Mouse (Mus musculus): ENCODE measurements around the gene Hnrnpd.

The Hnrnpd gene

GRCm38 (mm10) chr5:99959236-99959936 is 19.4 kb downstream of the Hnrnpd start:
- no peak for DNase-seq (ENCODE audit: low spot score)

- DNase-seq (ENCODE audit: low spot score), result no peak
Observed at GRCm38 (mm10) chr5:99958666-99959065, 20.1 kb downstream of the Hnrnpd start.

GRCm38 (mm10) chr5:99953883-99954282 is 24.9 kb downstream of the Hnrnpd start:
- no peak for DNase-seq (ENCODE audit: low spot score)

- no peak for DNase-seq (ENCODE audit: low spot score)
Observed at GRCm38 (mm10) chr5:99952513-99952912, 26.2 kb downstream of the Hnrnpd start.

- no peak for DNase-seq (ENCODE audit: low spot score)
Observed at GRCm38 (mm10) chr5:99941776-99942502, 36.8 kb downstream of the Hnrnpd start.

GRCm38 (mm10) chr5:99941273-99941672 is 37.5 kb downstream of the Hnrnpd start:
- no peak for DNase-seq (ENCODE audit: low spot score)

GRCm38 (mm10) chr5:99939440-99939839 is 39.3 kb downstream of the Hnrnpd start:
- no peak for DNase-seq (ENCODE audit: low spot score)

- no peak for DNase-seq (ENCODE audit: low spot score)
Observed at GRCm38 (mm10) chr5:99931910-99932309, 46.8 kb downstream of the Hnrnpd start.

- peak; percentile 22 for DNase-seq (ENCODE audit: low spot score)
Observed at GRCm38 (mm10) chr5:99927951-99928350, 50.8 kb downstream of the Hnrnpd start.

GRCm38 (mm10) chr5:99922033-99922432 is 56.7 kb downstream of the Hnrnpd start:
- no peak for DNase-seq (ENCODE audit: low spot score)

GRCm38 (mm10) chr5:99915494-99915893 is 63.2 kb downstream of the Hnrnpd start:
- DNase-seq (ENCODE audit: low spot score), result no peak

GRCm38 (mm10) chr5:99906181-99906956 is 72.4 kb downstream of the Hnrnpd start, which contains the start of gene Vamp9:
Gene Vamp9, plus strand, starts transcription at chr5:99906254.
- peak; percentile 80 for DNase-seq (ENCODE audit: low spot score)
